Mouse (Mus musculus): Measurements from ENCODE around the gene Vav2.

- no peak for TF ChIP-seq CTCF (IDR thresholded peaks at IDR 0.05; ENCODE audit: low read depth)
- no peak for TF ChIP-seq EP300 (IDR thresholded peaks at IDR 0.05; ENCODE audit: low read depth)
Observed at GRCm38 (mm10) chr2:27426406-27426854, 403 bp downstream of the Vav2 start.
